8 mouse cellular contexts compared by ENCODE assay signal in genomic region chr3:31309934-31310787, GRCm38 (mm10). TPM values are rescaled to one million over a fixed set of nuclear protein-coding genes. Genes with fewer than 3 reads are reported as not detected.
DNase-seq lines count a peak whose midpoint lies in the region; ATAC-seq lines count a peak whose summit lies in the region.

TSS of gene Slc7a14 (minus strand) at chr3:31310378.

- peak within 1 kb of the TSS; percentile 14; the same call in 1 of the 2 replicates for H3K27ac ChIP-seq in forebrain, embryonic 14.5 days (ENCODE audit: low read depth, low read length)
- H3K27ac ChIP-seq in neural tube, embryonic 13.5 days (replicated peaks), result peak within 1 kb of the TSS; percentile 76

- H3K4me2 ChIP-seq in forebrain, embryonic 14.5 days (ENCODE audit: low read length), result peak within 1 kb of the TSS; percentile 84
- peak within 1 kb of the TSS; percentile 80 for H3K4me2 ChIP-seq in neural tube, embryonic 13.5 days

- peaks cover 5% of the 10 kb centered on the region; the same call in 1 of the 2 replicates for H3K27me3 ChIP-seq in forebrain, embryonic 14.5 days (replicated peaks; ENCODE audit: control insufficient read depth, insufficient read depth, low read length)
- H3K27me3 ChIP-seq in neural tube, embryonic 13.5 days, result peaks cover 39% of the 10 kb centered on the region

- ATAC-seq in forebrain, embryonic 14.5 days, result peak; percentile 94
- peak; percentile 94 for ATAC-seq in neural tube, embryonic 13.5 days (ENCODE audit: low read depth)

- H3K4me3 ChIP-seq in forebrain, embryonic 14.5 days (ENCODE audit: low read depth, low read length), result peak within 1 kb of the TSS; percentile 55
- H3K4me3 ChIP-seq in neural tube, embryonic 13.5 days, result peak within 1 kb of the TSS; percentile 68

- WGBS in forebrain, embryonic 14.5 days, result under 1% methylated on average over 31 of the region's 38 CpGs
- WGBS in neural tube, embryonic 13.5 days, result under 1% methylated on average over 33 of the region's 38 CpGs

- H3K9me3 ChIP-seq in forebrain, embryonic 14.5 days (replicated peaks; ENCODE audit: control insufficient read depth, low read length), result no peaks in the 10 kb centered on the region
- H3K9me3 ChIP-seq in neural tube, embryonic 13.5 days, result no peaks in the 10 kb centered on the region

- peak within 1 kb of the TSS; percentile 72 for H3K9ac ChIP-seq in forebrain, embryonic 14.5 days (ENCODE audit: low read length)
- peak within 1 kb of the TSS; percentile 85 for H3K9ac ChIP-seq in neural tube, embryonic 13.5 days

- H3K4me1 ChIP-seq in forebrain, embryonic 14.5 days (ENCODE audit: control insufficient read depth, insufficient read depth, low read length), result no peaks in the 10 kb centered on the region
- peaks cover 24% of the 10 kb centered on the region for H3K4me1 ChIP-seq in neural tube, embryonic 13.5 days (replicated peaks)

- H3K36me3 ChIP-seq in forebrain, embryonic 14.5 days (ENCODE audit: control insufficient read depth, insufficient read depth, low read length), result no peaks in the 10 kb centered on the region
- H3K36me3 ChIP-seq in neural tube, embryonic 13.5 days, result no peaks in the 10 kb centered on the region

- DNase-seq in adrenal gland, adult 2 months, result peak; percentile 18
- DNase-seq in adrenal gland, postnatal 4 days (ENCODE audit: low spot score in 2 of 2), result no peak
- DNase-seq in cerebellum, adult 11 months, result peak; percentile 85
- DNase-seq in forebrain, embryonic 14.5 days (ENCODE audit: low spot score), result peak; percentile 81
- peak; percentile 80 to 81 for DNase-seq in layer of hippocampus, postnatal 36 days
- DNase-seq in Muller cell, postnatal 12 days (ENCODE audit: inconsistent ontology term), result no peak
- no peak for DNase-seq in urinary bladder, postnatal 14 days (ENCODE audit: low spot score)

RNA-seq across cellular contexts. Expression of gene Slc7a14, which starts in this region (rescaled TPM):
- total RNA-seq in adrenal gland, adult 2 months (2021), result 1 to 10 TPM; 3.3 to 6.9 TPM
- 0.71 and 1.1 TPM in 2 replicates for polyA plus RNA-seq in adrenal gland, adult 2 months (2012; rRNA removed)
- total RNA-seq in adrenal gland, postnatal 4 days (2021), result 1 to 10 TPM; 7.9 to 9.7 TPM
- 2.2 and 3.2 TPM in 2 replicates for polyA plus RNA-seq in forebrain, embryonic 14.5 days (2014; fragmentation: Nextera tagmentation; extraction: Ambion mirVana)
- total RNA-seq in layer of hippocampus, postnatal 36 days (2021), result 10 to 100 TPM; 85.1 to 89.4 TPM
- 4.1 and 4.3 TPM in 2 replicates for polyA plus RNA-seq in neural tube, embryonic 13.5 days (2015; fragmentation: Nextera tagmentation; extraction: Ambion mirVana)

Comparison
In these comparisons a context has a peak if more than half of its experiments do, and no peak if none do; other contexts are left out.
1. RNA of gene Slc7a14 (total RNA-seq): 85.1 to 89.4 TPM in layer of hippocampus, postnatal 36 days; 7.9 to 9.7 TPM in adrenal gland, postnatal 4 days and 3.3 to 6.9 TPM in adrenal gland, adult 2 months; every median in the first group is over 4 times any median in the second.
2. DNase-seq: peak in adrenal gland, adult 2 months (single experiment), cerebellum, adult 11 months (single experiment), forebrain, embryonic 14.5 days (single experiment) and layer of hippocampus, postnatal 36 days (2 of 2); none in adrenal gland, postnatal 4 days (0 of 2), Muller cell, postnatal 12 days (single experiment) and urinary bladder, postnatal 14 days (single experiment).